Mouse (Mus musculus) NIH3T3 (cell line): ENCODE measurements around the gene Tubb4a.
A peak's percentile ranks its signal among the peaks of the same experiment; 100 is the strongest.

Experiments
- DNase-seq: peaks from one replicate; pipeline ENCODE4 v3.0.0-alpha.2; 2012; ENCODE audit warnings: low read depth

Tubb4a gene

GRCm38 (mm10) chr17:57058891-57059485 lies 28.6 kb downstream of the Tubb4a start, which contains the start of gene Crb3:
TSS of gene Crb3 (plus strand) at chr17:57059105.
- peak; percentile 32 for DNase-seq

- no peak for DNase-seq
Measured at GRCm38 (mm10) chr17:57056246-57056645, 31.3 kb downstream of the Tubb4a start.

DNA sequence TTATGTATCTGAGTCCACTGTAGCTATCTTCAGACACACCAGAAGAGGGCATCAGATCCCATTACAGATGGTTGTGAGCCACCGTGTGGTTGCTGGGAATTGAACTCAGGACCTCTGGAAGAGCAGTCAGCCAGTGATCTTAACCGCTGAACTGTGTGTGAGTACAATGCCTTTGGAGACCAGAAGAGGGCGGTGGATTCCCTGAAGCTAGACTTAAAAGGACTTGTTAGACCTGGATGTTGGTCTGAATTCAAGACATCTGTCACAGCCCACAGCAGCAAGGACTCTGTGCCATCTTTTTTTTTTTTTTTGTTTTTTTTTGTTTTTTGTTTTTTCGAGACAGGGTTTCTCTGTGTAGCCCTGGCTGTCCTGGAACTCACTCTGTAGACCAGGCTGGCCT lies 35.9 kb downstream of the Tubb4a start:
- DNase-seq = peak; percentile 37

GRCm38 (mm10) chr17:57048816-57049215 lies 38.8 kb downstream of the Tubb4a start:
- DNase-seq = peak; percentile 11

DNA sequence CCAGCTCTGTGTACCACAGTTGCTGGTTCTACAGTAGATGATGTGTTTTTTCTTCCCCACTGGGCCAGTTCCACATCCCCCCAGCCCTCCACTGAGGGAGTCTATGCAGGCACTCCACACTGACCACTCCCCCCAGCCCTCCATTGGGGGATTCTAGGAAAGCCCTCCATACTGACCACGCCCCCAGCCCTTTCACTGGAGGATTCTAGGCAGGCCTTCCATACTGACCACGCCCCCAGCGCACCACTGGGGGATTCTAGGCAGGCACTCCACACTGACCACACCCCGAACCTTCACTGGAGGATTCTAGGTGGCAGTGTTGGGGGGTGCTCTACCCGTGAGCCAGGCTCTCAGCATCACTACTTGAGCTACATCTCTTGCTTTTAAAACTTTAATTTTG lies 40.2 kb downstream of the Tubb4a start:
- peak; percentile 31 for DNase-seq

DNA sequence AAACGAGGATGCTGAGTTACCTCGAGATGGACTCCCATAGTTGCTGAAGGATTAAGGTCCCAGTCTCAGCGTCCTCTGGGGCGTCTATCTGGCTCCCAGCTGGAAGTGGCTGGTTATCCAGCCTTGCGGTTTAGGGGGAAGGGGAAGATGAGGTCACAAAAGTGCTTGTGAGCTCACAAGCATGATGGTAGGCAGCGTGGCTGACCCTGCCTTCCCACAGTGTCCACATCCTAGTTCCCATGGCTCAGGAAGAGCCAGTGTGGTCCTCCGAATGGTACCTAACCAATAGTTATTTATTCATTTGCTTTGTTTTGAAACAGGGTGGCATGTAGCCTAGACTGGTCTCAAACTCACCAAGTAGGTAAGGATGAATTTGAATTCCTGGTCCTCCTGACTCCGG lies 46.0 kb downstream of the Tubb4a start, which contains the start of gene Slc25a41:
Gene Slc25a41 (minus strand): TSS at position 101 of the 400 bp plus-strand sequence.
- DNase-seq = no peak

GRCm38 (mm10) chr17:57038978-57039377 lies 48.6 kb downstream of the Tubb4a start:
- no peak for DNase-seq

DNA sequence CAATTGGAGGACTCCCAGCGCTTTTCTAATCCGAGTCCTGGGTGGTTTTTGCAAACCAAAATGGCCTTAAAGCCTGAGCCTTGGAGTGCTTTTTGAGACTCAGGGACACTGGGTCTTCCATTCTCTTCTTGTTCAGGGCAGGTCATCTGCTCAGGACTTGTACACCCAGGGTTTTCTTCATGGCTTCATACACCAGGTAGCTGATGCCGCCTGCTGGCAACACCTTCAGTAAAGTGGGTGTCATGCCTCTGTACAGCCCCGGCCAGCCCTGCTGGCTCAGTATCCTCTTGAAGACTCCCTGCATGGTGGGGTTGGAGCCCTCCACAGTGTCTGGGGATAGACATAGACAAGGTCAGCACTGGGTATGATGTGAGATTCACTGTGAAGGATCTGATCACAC lies 54.7 kb downstream of the Tubb4a start:
- no peak for DNase-seq

- DNase-seq = peak; percentile 100
Measured at GRCm38 (mm10) chr17:57031661-57032420, 55.7 kb downstream of the Tubb4a start.

GRCm38 (mm10) chr17:57030931-57031660 lies 56.5 kb downstream of the Tubb4a start, which contains the start of gene Khsrp:
TSS of gene Khsrp (minus strand) at chr17:57031522.
- peak; percentile 52 for DNase-seq
